Mouse (Mus musculus) kidney, embryonic 14.5 days (tissue): ENCODE measurements at regions not wholly inside any gene's neighbourhood (a gene's known extent, or its start where the extent isn't known, plus 50 kb on each side); places are given as distances from the start of the nearest gene placed in this dataset.

Experiments used
- ATAC-seq: fragments of 200-750 bp; cut with Nextera tagmentation; 2 replicates; pipeline ENCODE4 v1.8.0; 2017; ENCODE audit warnings: moderate number of reproducible peaks, mild to moderate bottlenecking, moderate TSS enrichment, moderate library complexity; ENCODE audit not compliant: low FRiP score, low TSS enrichment
- H3K27ac ChIP-seq: fragments of 300-500 bp; sonication (generic); 2 replicates; pipeline ENCODE4 v1.5.1; 2014; ENCODE audit warnings: low read depth, mild to moderate bottlenecking, low read length, moderate library complexity, mixed read lengths
- H3K27me3 ChIP-seq: fragments of 300-500 bp; sonication (generic); 2 replicates; pipeline ENCODE4 v1.6.1; 2014; ENCODE audit warnings: mild to moderate bottlenecking, low read length; ENCODE audit not compliant: control insufficient read depth, insufficient read depth
- H3K36me3 ChIP-seq: fragments of 300-500 bp; sonication (generic); 2 replicates; pipeline ENCODE4 v1.6.1; 2014; ENCODE audit warnings: low read length, mixed read lengths; ENCODE audit not compliant: control insufficient read depth, insufficient read depth
- H3K4me1 ChIP-seq: fragments of 300-500 bp; sonication (generic); 2 replicates; pipeline ENCODE4 v1.6.1; 2014; ENCODE audit warnings: low read length, mixed read lengths; ENCODE audit not compliant: control insufficient read depth, insufficient read depth
- H3K4me2 ChIP-seq: fragments of 300-500 bp; sonication (generic); replicated peaks from 2 replicates; pipeline ENCODE4 v1.6.1; 2014; ENCODE audit warnings: low read depth, mild to moderate bottlenecking, low read length
- H3K4me3 ChIP-seq: fragments of 300-500 bp; sonication (generic); 2 replicates; pipeline ENCODE4 v1.5.1; 2014; ENCODE audit warnings: mild to moderate bottlenecking, low read length
- H3K9ac ChIP-seq: fragments of 300-500 bp; sonication (generic); 2 replicates; pipeline ENCODE4 v1.6.1; 2014; ENCODE audit warnings: low read depth, mild to moderate bottlenecking, low read length, moderate library complexity
- H3K9me3 ChIP-seq: fragments of 300-500 bp; sonication (generic); 2 replicates; pipeline ENCODE4 v1.6.1; 2016; ENCODE audit warnings: low read length; ENCODE audit not compliant: control insufficient read depth
- WGBS: fragments of 180-500 bp; shearing (Covaris S2); extraction: QIAGEN DNeasy Blood & Tissue Kit; methylation state at CpG from one replicate; pipeline ENCODE4 v1.1.7; 2014; 5-methylcytosine and 5-hydroxymethylcytosine counted together

- Histone ChIP-seq H3K27me3 (no peaks in the 10 kb centered on the region), H3K9me3 (no peaks in the 10 kb centered on the region), H3K27ac (no peak overlapping the region), H3K4me2 (no peak overlapping the region), H3K4me1 (peaks cover 7% of the 10 kb centered on the region; the same call in 1 of the 2 replicates), H3K4me3 (no peak overlapping the region), H3K36me3 (no peaks in the 10 kb centered on the region), H3K9ac (no peak overlapping the region)
- ATAC-seq = no peak
These were observed 53.5 kb upstream of the Atp1a1 start for GRCm38 (mm10) chr3:101657979-101658378.

GRCm38 (mm10) chr3:101654720-101655119, 50.2 kb upstream of the Atp1a1 start:
- Histone ChIP-seq H3K4me2 (no peak overlapping the region), H3K4me3 (no peak overlapping the region), H3K4me1 (0 out of 2 replicates have a peak, but pooled peaks cover 3% of the 10 kb centered on the region), H3K27ac (no peak overlapping the region), H3K9me3 (no peaks in the 10 kb centered on the region), H3K27me3 (no peaks in the 10 kb centered on the region), H3K9ac (no peak overlapping the region), H3K36me3 (no peaks in the 10 kb centered on the region)
- WGBS = 82% methylated on average over 4 of the region's 4 CpGs
- ATAC-seq = no peak
